In genomic region chr3:100922506-100923375, GRCm38 (mm10) we compare ENCODE assay signal across 8 mouse cellular contexts. TPM values are rescaled to one million over a fixed set of nuclear protein-coding genes. Genes with fewer than 3 reads are reported as not detected.
DNase-seq lines count a peak whose midpoint lies in the region; ATAC-seq and TF ChIP-seq lines count a peak whose summit lies in the region.

No protein-coding gene starts in this region.

- peak overlapping the region; percentile 9; the same call in 1 of the 2 replicates for H3K9ac ChIP-seq in liver, adult 2 months (ENCODE audit: low read depth, low read length)
- H3K9ac ChIP-seq in heart, embryonic 13.5 days, result peak overlapping the region; percentile 88
- peak overlapping the region; percentile 73 for H3K9ac ChIP-seq in liver, embryonic 16.5 days (ENCODE audit: low read depth, low read length)

- DNase-seq in liver, adult 2 months (ENCODE audit: extremely low read depth, low read depth, low spot score), result no peak
- no peak for DNase-seq in liver
- DNase-seq in cerebellum, adult 2 months, result peak; percentile 16 to 30
- DNase-seq in thymus, postnatal 4 days, result peak; percentile 20
- no peak for DNase-seq in urinary bladder, adult 2 months (ENCODE audit: low spot score)
- DNase-seq in frontal cortex, adult 2 months (ENCODE audit: extremely low spot score in 1 of 2, low spot score in 1 of 2), result no peak

- no peak for TF ChIP-seq POLR2A in liver, adult 2 months (IDR thresholded peaks at IDR 0.05; ENCODE audit: extremely low read depth, insufficient read depth, low read length)
- no peak for TF ChIP-seq POLR2A in cerebellum, adult 2 months (IDR thresholded peaks at IDR 0.05; ENCODE audit: borderline replicate concordance, insufficient read depth, low read length)

- no peaks in the 10 kb centered on the region for H3K9me3 ChIP-seq in heart, embryonic 13.5 days
- no peaks in the 10 kb centered on the region for H3K9me3 ChIP-seq in liver, embryonic 16.5 days (replicated peaks; ENCODE audit: control insufficient read depth, low read length)

- H3K4me3 ChIP-seq in liver, adult 2 months (ENCODE audit: insufficient read depth, low read depth, low read length), result peak overlapping the region; percentile 62
- H3K4me3 ChIP-seq in cerebellum, adult 2 months (replicated peaks; ENCODE audit: insufficient read depth, low read depth, low read length), result peak overlapping the region; percentile 58
- H3K4me3 ChIP-seq in heart, embryonic 13.5 days, result peak overlapping the region; percentile 68
- H3K4me3 ChIP-seq in liver, embryonic 16.5 days (ENCODE audit: low read depth, low read length), result peak overlapping the region; percentile 69

- H3K36me3 ChIP-seq in liver, adult 2 months (ENCODE audit: control insufficient read depth, insufficient read depth, low read length), result no peaks in the 10 kb centered on the region
- peaks cover 23% of the 10 kb centered on the region for H3K36me3 ChIP-seq in heart, embryonic 13.5 days
- H3K36me3 ChIP-seq in liver, embryonic 16.5 days (ENCODE audit: control insufficient read depth, insufficient read depth), result no peaks in the 10 kb centered on the region

- no peak; the same call in 1 of the 2 replicates for ATAC-seq in heart, embryonic 13.5 days (ENCODE audit: extremely low read depth, insufficient number of reproducible peaks, low FRiP score, low TSS enrichment)
- ATAC-seq in liver, embryonic 16.5 days (ENCODE audit: low read depth), result peak; percentile 12

- peak overlapping the region; percentile 70 for H3K4me2 ChIP-seq in heart, embryonic 13.5 days
- H3K4me2 ChIP-seq in liver, embryonic 16.5 days (ENCODE audit: low read depth, low read length), result peak overlapping the region; percentile 89

- no peaks in the 10 kb centered on the region for H3K4me1 ChIP-seq in liver, adult 2 months (ENCODE audit: control insufficient read depth, insufficient read depth, low read length)
- H3K4me1 ChIP-seq in cerebellum, adult 2 months (ENCODE audit: control insufficient read depth, insufficient read depth, low read length), result peaks cover 4% of the 10 kb centered on the region; the same call in 1 of the 2 replicates
- H3K4me1 ChIP-seq in heart, embryonic 13.5 days, result peaks cover 46% of the 10 kb centered on the region
- H3K4me1 ChIP-seq in liver, embryonic 16.5 days (ENCODE audit: control insufficient read depth, low read depth, low read length), result peaks cover 12% of the 10 kb centered on the region

- WGBS in liver, adult 2 months, result 32% methylated on average over 28 of the region's 28 CpGs
- WGBS in cerebellum, adult 2 months, result 25% methylated on average over 28 of the region's 28 CpGs
- 33% methylated on average over 28 of the region's 28 CpGs for WGBS in heart, embryonic 13.5 days
- 29% methylated on average over 28 of the region's 28 CpGs for WGBS in liver, embryonic 16.5 days (ENCODE audit: insufficient replicate concordance)

- TF ChIP-seq CTCF in liver, adult 2 months (IDR thresholded peaks at IDR 0.05; ENCODE audit: low read depth, low read length), result no peak
- TF ChIP-seq CTCF in cerebellum, adult 2 months (IDR thresholded peaks at IDR 0.05; ENCODE audit: borderline replicate concordance, insufficient read depth, low read depth, low read length), result no peak

- H3K79me2 ChIP-seq in liver, adult 2 months (ENCODE audit: control insufficient read depth, insufficient read depth, low read length), result no peaks in the 10 kb centered on the region

- no peak overlapping the region for H3K27ac ChIP-seq in liver, adult 2 months (replicated peaks; ENCODE audit: insufficient read depth, low read depth, low read length)
- H3K27ac ChIP-seq in cerebellum, adult 2 months (ENCODE audit: insufficient read depth, low read length), result no peak overlapping the region
- peak overlapping the region; percentile 73 for H3K27ac ChIP-seq in heart, embryonic 13.5 days (replicated peaks)
- no peak overlapping the region for H3K27ac ChIP-seq in liver, embryonic 16.5 days (ENCODE audit: low read length)

- H3K27me3 ChIP-seq in liver, adult 2 months (ENCODE audit: control insufficient read depth, insufficient read depth, low read length), result no peaks in the 10 kb centered on the region
- no peaks in the 10 kb centered on the region for H3K27me3 ChIP-seq in cerebellum, adult 2 months (ENCODE audit: control insufficient read depth, insufficient read depth, low read length)
- no peaks in the 10 kb centered on the region for H3K27me3 ChIP-seq in heart, embryonic 13.5 days (replicated peaks)
- no peaks in the 10 kb centered on the region for H3K27me3 ChIP-seq in liver, embryonic 16.5 days (ENCODE audit: control insufficient read depth, insufficient read depth, low read depth, low read length)

RNA-seq across cellular contexts. Expression of gene Trim45, which starts 0.7 kb away (rescaled TPM):
- 0.74 and 0.92 TPM in 2 replicates for total RNA-seq in liver, adult 2 months (2014; rRNA removed)
- polyA plus RNA-seq in liver, adult 2 months (2012; rRNA removed), result 0.83 and 0.95 TPM in 2 replicates
- polyA plus RNA-seq in cerebellum, adult 2 months (2012; rRNA removed), result 7.0 and 7.6 TPM in 2 replicates
- 3.6 and 3.8 TPM in 2 replicates for polyA plus RNA-seq in heart, embryonic 13.5 days (2015; fragmentation: Nextera tagmentation; extraction: Ambion mirVana)
- polyA plus RNA-seq in liver, embryonic 16.5 days (2015; fragmentation: Nextera tagmentation; extraction: Ambion mirVana), result 0.63 and 0.82 TPM in 2 replicates
- polyA plus RNA-seq in urinary bladder, adult 2 months (2012; rRNA removed), result 7.0 and 7.8 TPM in 2 replicates
- 8.2 and 8.6 TPM in 2 replicates for polyA plus RNA-seq in frontal cortex, adult 2 months (2012; rRNA removed)

RNA-seq across cellular contexts. Expression of gene Ttf2, which starts 46.7 kb away (rescaled TPM):
- 2.6 TPM in 2 replicates for total RNA-seq in liver, adult 2 months (2014; rRNA removed)
- polyA plus RNA-seq in liver, adult 2 months (2012; rRNA removed), result 1.3 and 1.9 TPM in 2 replicates
- 2.2 TPM in 2 replicates for polyA plus RNA-seq in cerebellum, adult 2 months (2012; rRNA removed)
- 10.4 and 11.7 TPM in 2 replicates for polyA plus RNA-seq in heart, embryonic 13.5 days (2015; fragmentation: Nextera tagmentation; extraction: Ambion mirVana)
- 6.1 and 6.4 TPM in 2 replicates for polyA plus RNA-seq in liver, embryonic 16.5 days (2015; fragmentation: Nextera tagmentation; extraction: Ambion mirVana)
- polyA plus RNA-seq in urinary bladder, adult 2 months (2012; rRNA removed), result 7.2 and 8.2 TPM in 2 replicates
- 1.4 and 1.7 TPM in 2 replicates for polyA plus RNA-seq in frontal cortex, adult 2 months (2012; rRNA removed)

Comparison
In these comparisons a context has a peak if more than half of its experiments do, and no peak if none do; other contexts are left out.
1. DNase-seq: peak in cerebellum, adult 2 months (2 of 2) and thymus, postnatal 4 days (single experiment); none in liver, adult 2 months (single experiment), liver (single experiment), urinary bladder, adult 2 months (single experiment) and frontal cortex, adult 2 months (0 of 2).
2. H3K9ac ChIP-seq: peak in every context shown above with its lines; median percentile 88 in heart, embryonic 13.5 days; 73 in liver, embryonic 16.5 days; 9 in liver, adult 2 months.
3. Peak in every context shown above with its lines, with median percentiles within 50 percentile points of each other: H3K4me3 ChIP-seq.